Comparison of ENCODE assay signal across 9 mouse cellular contexts in genomic region chr13:43005131-43005579, GRCm38 (mm10).
DNase-seq lines count a peak whose midpoint lies in the region; ATAC-seq and TF ChIP-seq lines count a peak whose summit lies in the region.
"Had no signal": no experiment of that assay in that cellular context is flagged by ENCODE, and none has a peak within 500 bp of the region (broad histone marks: within the 10 kb centered on the region; RNA-seq: fewer than 3 reads in every experiment).

No protein-coding gene starts in this region.

- no peaks in the 10 kb centered on the region for H3K4me1 ChIP-seq in kidney, adult 2 months (ENCODE audit: control insufficient read depth, insufficient read depth, low read length)
- H3K4me1 ChIP-seq in small intestine, adult 2 months (ENCODE audit: control insufficient read depth, insufficient read depth, insufficient read length, low read length), result 0 out of 2 replicates have a peak, but pooled peaks cover 2% of the 10 kb centered on the region
- H3K4me1 ChIP-seq in midbrain, embryonic 16.5 days (ENCODE audit: control insufficient read depth, insufficient read depth, low read length), result no peaks in the 10 kb centered on the region

- no peak for TF ChIP-seq POLR2A in kidney, adult 2 months (IDR thresholded peaks at IDR 0.05; ENCODE audit: low read depth, low read length)
- TF ChIP-seq POLR2A in small intestine, adult 2 months (IDR thresholded peaks at IDR 0.05; ENCODE audit: low read depth, low read length), result no peak

- no peak overlapping the region for H3K4me2 ChIP-seq in midbrain, embryonic 16.5 days (ENCODE audit: low read length)
- H3K4me2 ChIP-seq: limb, embryonic 13.5 days had no signal

- H3K27me3 ChIP-seq in kidney, adult 2 months (replicated peaks; ENCODE audit: control insufficient read depth, insufficient read depth, low read length), result no peaks in the 10 kb centered on the region
- H3K27me3 ChIP-seq in small intestine, adult 2 months (ENCODE audit: control insufficient read depth, insufficient read depth, low read length), result no peaks in the 10 kb centered on the region
- no peaks in the 10 kb centered on the region for H3K27me3 ChIP-seq in midbrain, embryonic 16.5 days (ENCODE audit: control insufficient read depth, insufficient read depth, low read depth, low read length)
- H3K27me3 ChIP-seq: limb, embryonic 13.5 days had no signal

- H3K27ac ChIP-seq in kidney, adult 2 months (ENCODE audit: insufficient read depth, low read depth, low read length), result no peak overlapping the region
- H3K27ac ChIP-seq in small intestine, adult 2 months (ENCODE audit: insufficient read depth, low read depth, low read length), result peak overlapping the region; percentile 46; the same call in 1 of the 2 replicates
- H3K27ac ChIP-seq in midbrain, embryonic 16.5 days (ENCODE audit: low read length), result no peak overlapping the region
- H3K27ac ChIP-seq: limb, embryonic 13.5 days had no signal

- DNase-seq in kidney, adult 2 months, result peak; percentile 33
- DNase-seq in kidney, adult 18-20 months, result no peak
- peak; percentile 31 for DNase-seq in heart, adult 8-10 months (ENCODE audit: low spot score)
- DNase-seq in kidney, postnatal 14 days, result peak; percentile 56
- no peak for DNase-seq in retina, embryonic 14.5 days (ENCODE audit: low spot score)
- no peak for DNase-seq in cerebellum, postnatal 25 days

- H3K9ac ChIP-seq in midbrain, embryonic 16.5 days (ENCODE audit: low read depth, low read length), result no peak overlapping the region
- H3K9ac ChIP-seq: limb, embryonic 13.5 days had no signal

- 42% methylated on average over 3 of the region's 3 CpGs for WGBS in kidney, adult 2 months
- 9% methylated on average over 3 of the region's 3 CpGs for WGBS in small intestine, adult 2 months
- 47% methylated on average over 3 of the region's 3 CpGs for WGBS in midbrain, embryonic 16.5 days

- no peak for TF ChIP-seq CTCF in kidney, adult 2 months (conservative IDR thresholded peaks at IDR 0.05; ENCODE audit: insufficient read depth, insufficient read length, low read depth, low read length)
- TF ChIP-seq CTCF in small intestine, adult 2 months (IDR thresholded peaks at IDR 0.05; ENCODE audit: extremely low read depth, insufficient read length, insufficient replicate concordance, low read depth, low read length), result no peak

- no peak for ATAC-seq in midbrain, embryonic 16.5 days

- H3K4me3 ChIP-seq in kidney, adult 2 months (ENCODE audit: insufficient read depth, low read depth, low read length), result no peak overlapping the region
- no peak overlapping the region for H3K4me3 ChIP-seq in small intestine, adult 2 months (ENCODE audit: low read depth, low read length)
- no peak overlapping the region for H3K4me3 ChIP-seq in midbrain, embryonic 16.5 days (ENCODE audit: low read depth, low read length)
- H3K4me3 ChIP-seq: limb, embryonic 13.5 days had no signal

- no peaks in the 10 kb centered on the region for H3K36me3 ChIP-seq in kidney, adult 2 months (ENCODE audit: control insufficient read depth, insufficient read depth, low read length)
- H3K36me3 ChIP-seq in small intestine, adult 2 months (ENCODE audit: control insufficient read depth, insufficient read depth, low read length), result no peaks in the 10 kb centered on the region
- no peaks in the 10 kb centered on the region for H3K36me3 ChIP-seq in midbrain, embryonic 16.5 days (ENCODE audit: control insufficient read depth, insufficient read depth, low read length)
- H3K36me3 ChIP-seq: limb, embryonic 13.5 days had no signal

- H3K9me3 ChIP-seq in midbrain, embryonic 16.5 days (replicated peaks; ENCODE audit: control insufficient read depth, low read length, poor library complexity, severe bottlenecking), result no peaks in the 10 kb centered on the region
- H3K9me3 ChIP-seq: limb, embryonic 13.5 days had no signal

Comparison
In these comparisons a context has a peak if more than half of its experiments do, and no peak if none do; other contexts are left out.
1. DNase-seq: peak in kidney, adult 2 months (single experiment), heart, adult 8-10 months (single experiment) and kidney, postnatal 14 days (single experiment); none in kidney, adult 18-20 months (single experiment), retina, embryonic 14.5 days (single experiment) and cerebellum, postnatal 25 days (0 of 2).